Mouse (Mus musculus): Measurements from ENCODE around the gene Map4k4. TPM values are rescaled to one million over a fixed set of nuclear protein-coding genes. Genes with fewer than 3 reads are reported as not detected.

Gene Map4k4
- polyA plus RNA-seq, 1 experiment: 94.7 TPM

DNA sequence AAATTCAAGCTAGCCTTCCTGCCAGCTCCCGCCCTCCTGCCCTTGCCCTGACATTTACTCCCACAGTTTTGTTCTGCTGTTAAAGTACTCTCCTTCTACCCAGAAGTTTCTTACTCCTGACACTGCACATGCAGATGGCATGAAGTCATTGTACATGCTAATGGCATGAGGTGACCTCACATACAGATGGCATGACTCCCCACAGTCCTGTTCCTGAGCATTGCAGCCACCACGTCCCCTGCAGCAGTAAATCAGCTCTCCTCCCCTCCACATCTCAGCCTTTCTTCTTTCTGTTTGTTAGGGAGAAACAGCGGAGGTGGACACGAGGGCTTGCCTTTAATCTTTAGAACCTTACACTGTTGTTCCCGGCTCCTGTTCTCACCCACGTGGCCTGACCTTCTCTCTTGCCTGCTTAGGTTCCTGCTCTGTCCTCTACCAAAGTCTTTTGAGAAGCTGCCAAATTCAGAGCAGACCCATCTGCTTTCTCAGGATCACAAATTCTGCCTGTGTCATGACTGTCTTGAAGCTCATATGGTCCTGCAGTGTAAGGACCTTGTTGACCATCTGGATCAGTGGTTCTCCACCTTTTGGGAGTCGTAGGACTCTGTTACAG lies 114.5 kb downstream of the Map4k4 start:
- TF ChIP-seq CTCF (IDR thresholded peaks at IDR 0.05; ENCODE audit: insufficient read depth, low read length): no peak
- TF ChIP-seq POLR2A (IDR thresholded peaks at IDR 0.05; ENCODE audit: borderline replicate concordance, extremely low read depth, low read depth, low read length): no peak
- Histone ChIP-seq H3K4me1 (ENCODE audit: control insufficient read depth, insufficient read depth, low read length) (no peaks in the 10 kb centered on the region), H3K4me3 (replicated peaks; ENCODE audit: extremely low read depth, low read depth, low read length) (no peak overlapping the region)
- DNase-seq: no peak
- WGBS: 79% methylated on average over 7 of the region's 7 CpGs

DNA sequence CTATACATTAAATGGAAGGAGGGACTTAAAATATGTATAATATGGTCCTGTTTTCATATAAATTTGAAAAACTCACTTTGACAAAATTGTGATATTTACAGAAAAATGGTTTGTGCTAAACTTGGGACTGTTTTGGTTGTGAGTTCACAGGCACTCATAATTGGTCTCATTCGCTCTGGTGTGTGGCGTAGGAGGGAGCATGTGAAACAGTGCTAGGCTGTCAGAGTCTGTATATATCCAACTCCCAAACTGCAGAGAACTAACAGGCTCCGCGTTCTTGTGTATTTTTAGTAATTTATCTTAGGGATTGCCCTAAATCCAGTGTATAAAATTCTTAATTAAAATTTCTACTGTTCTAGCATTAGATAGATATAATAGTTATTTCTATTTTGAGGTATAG lies 120.9 kb downstream of the Map4k4 start:
- TF ChIP-seq CTCF (IDR thresholded peaks at IDR 0.05; ENCODE audit: insufficient read depth, low read length) (no peak), POLR2A (IDR thresholded peaks at IDR 0.05; ENCODE audit: borderline replicate concordance, extremely low read depth, low read depth, low read length) (no peak)
- Histone ChIP-seq H3K4me1 (ENCODE audit: control insufficient read depth, insufficient read depth, low read length) (no peaks in the 10 kb centered on the region), H3K4me3 (replicated peaks; ENCODE audit: extremely low read depth, low read depth, low read length) (no peak overlapping the region)
- DNase-seq: no peak
- WGBS: 95% methylated on average over 4 of the region's 4 CpGs

DNA sequence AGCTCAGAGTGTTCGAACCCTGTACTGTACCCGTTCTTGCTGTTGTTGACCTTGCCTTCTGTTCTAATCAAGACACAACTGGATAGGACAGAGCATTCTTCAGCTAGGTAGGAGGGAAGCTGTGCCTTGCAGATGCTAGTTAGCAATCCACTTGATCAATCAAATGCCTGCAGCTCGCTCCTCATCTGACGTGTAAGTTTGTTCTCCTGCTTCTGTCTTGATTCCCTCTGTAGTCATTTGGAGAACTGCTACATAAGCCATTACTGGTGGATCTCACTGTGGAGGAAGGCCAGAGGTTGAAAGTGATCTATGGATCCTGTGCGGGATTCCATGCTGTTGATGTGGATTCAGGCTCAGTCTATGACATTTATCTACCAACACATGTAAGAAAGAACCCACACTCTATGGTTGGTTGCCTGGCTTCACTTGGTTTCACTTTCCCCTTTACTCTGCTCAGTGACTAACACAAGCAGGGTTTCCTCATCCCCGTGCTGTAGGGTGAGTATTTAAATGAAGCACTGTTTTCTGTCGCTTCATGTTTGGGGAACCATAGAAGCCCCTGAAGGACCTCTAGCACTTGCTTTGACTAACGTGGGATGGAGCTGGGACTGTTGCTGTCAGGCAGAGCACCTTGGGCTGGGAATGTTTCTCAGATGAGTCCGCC lies 121.9 kb downstream of the Map4k4 start:
- TF ChIP-seq CTCF (IDR thresholded peaks at IDR 0.05; ENCODE audit: insufficient read depth, low read length) (no peak), POLR2A (IDR thresholded peaks at IDR 0.05; ENCODE audit: borderline replicate concordance, extremely low read depth, low read depth, low read length) (no peak)
- H3K4me1 ChIP-seq (ENCODE audit: control insufficient read depth, insufficient read depth, low read length): no peaks in the 10 kb centered on the region
- no peak for DNase-seq
- H3K4me3 ChIP-seq (replicated peaks; ENCODE audit: extremely low read depth, low read depth, low read length): no peak overlapping the region
- WGBS: 87% methylated on average over 9 of the region's 9 CpGs

DNA sequence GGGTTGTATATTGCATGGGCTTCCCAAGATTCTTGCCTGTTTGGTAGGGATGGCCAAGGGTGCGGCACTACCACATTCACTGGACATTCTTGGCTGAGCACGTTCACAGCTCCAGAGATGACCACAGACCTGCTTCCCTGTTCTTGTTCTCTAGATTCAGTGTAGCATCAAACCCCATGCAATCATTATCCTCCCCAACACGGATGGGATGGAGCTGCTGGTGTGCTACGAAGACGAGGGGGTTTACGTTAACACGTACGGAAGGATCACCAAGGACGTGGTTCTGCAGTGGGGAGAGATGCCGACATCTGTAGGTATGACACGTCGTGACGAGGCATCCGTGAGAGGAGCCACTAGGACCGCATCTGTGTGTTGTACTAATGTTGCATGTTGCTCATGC lies 122.5 kb downstream of the Map4k4 start:
- WGBS: 95% methylated on average over 15 of the region's 15 CpGs
- no peaks in the 10 kb centered on the region for H3K4me1 ChIP-seq (ENCODE audit: control insufficient read depth, insufficient read depth, low read length)
- no peak overlapping the region for H3K4me3 ChIP-seq (replicated peaks; ENCODE audit: extremely low read depth, low read depth, low read length)

DNA sequence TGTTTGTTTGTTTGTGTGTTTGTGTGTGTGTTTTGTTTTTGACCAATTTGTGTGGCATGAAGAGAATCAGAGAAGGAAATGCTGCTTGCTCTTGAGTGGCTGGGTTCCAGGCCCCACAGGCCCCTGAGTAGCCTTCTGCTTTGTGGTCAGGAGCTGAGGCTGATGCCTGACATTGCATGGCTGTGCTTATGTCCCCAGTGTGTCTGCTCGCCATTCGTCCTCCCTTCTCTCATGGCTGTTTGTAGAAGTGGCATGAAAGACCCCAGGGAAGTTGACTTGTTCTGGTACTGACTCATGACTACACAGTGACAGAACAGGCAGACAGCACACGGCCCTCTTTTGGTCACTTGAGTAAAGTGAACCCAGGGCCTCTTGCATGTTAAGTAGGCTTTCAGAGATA lies 123.0 kb downstream of the Map4k4 start:
- Histone ChIP-seq H3K4me3 (replicated peaks; ENCODE audit: extremely low read depth, low read depth, low read length) (no peak overlapping the region), H3K4me1 (ENCODE audit: control insufficient read depth, insufficient read depth, low read length) (no peaks in the 10 kb centered on the region)
- WGBS: 79% methylated on average over 3 of the region's 3 CpGs
- DNase-seq: no peak
- no peak for TF ChIP-seq POLR2A (IDR thresholded peaks at IDR 0.05; ENCODE audit: borderline replicate concordance, extremely low read depth, low read depth, low read length)
- TF ChIP-seq CTCF (IDR thresholded peaks at IDR 0.05; ENCODE audit: insufficient read depth, low read length): no peak

More for the DNA sequence above, 122.5 kb downstream of the Map4k4 start:
- TF ChIP-seq CTCF (IDR thresholded peaks at IDR 0.05; ENCODE audit: insufficient read depth, low read length): no peak
- no peak for TF ChIP-seq POLR2A (IDR thresholded peaks at IDR 0.05; ENCODE audit: borderline replicate concordance, extremely low read depth, low read depth, low read length)
- no peak for DNase-seq

DNA sequence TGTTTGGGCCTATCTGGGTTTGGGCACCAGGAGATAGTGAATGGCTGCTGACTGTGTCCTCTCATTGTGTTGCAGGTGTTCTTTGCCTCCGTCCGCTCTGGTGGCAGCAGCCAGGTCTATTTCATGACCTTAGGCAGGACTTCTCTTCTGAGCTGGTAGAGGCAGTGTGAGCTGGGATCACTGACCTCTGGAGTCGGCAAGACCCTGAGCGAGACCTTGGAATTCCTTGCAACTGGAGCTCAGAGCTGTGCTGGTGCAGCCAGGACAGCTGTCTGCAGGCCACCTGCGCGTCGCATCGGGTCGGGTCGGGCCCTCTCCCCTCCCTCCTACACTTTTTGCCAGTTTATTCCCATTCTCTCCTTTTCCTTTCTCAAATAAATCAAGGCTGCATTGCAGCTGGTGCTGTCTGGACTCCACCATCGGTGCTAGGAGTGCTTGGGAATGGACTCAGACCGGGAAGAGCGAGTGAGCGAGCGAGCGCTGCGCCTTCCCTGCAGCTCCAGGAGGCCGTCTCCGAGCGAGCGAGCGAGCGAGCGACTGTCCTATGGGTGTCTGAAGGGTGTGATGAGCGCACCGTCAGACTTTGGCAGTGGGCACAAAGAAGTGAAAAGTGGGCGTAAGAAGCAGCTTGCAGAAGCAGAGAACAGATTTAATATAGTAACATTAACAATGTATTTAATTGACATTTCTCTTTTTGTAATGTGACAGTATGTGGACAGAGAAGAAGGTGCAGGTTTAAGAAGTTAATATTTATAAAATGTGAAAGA lies 124.0 kb downstream of the Map4k4 start:
- TF ChIP-seq CTCF (IDR thresholded peaks at IDR 0.05; ENCODE audit: insufficient read depth, low read length) (no peak), POLR2A (IDR thresholded peaks at IDR 0.05; ENCODE audit: borderline replicate concordance, extremely low read depth, low read depth, low read length) (no peak)
- Histone ChIP-seq H3K4me1 (ENCODE audit: control insufficient read depth, insufficient read depth, low read length) (no peaks in the 10 kb centered on the region), H3K4me3 (replicated peaks; ENCODE audit: extremely low read depth, low read depth, low read length) (no peak overlapping the region)
- WGBS: 92% methylated on average over 27 of the region's 27 CpGs
- no peak for DNase-seq

DNA sequence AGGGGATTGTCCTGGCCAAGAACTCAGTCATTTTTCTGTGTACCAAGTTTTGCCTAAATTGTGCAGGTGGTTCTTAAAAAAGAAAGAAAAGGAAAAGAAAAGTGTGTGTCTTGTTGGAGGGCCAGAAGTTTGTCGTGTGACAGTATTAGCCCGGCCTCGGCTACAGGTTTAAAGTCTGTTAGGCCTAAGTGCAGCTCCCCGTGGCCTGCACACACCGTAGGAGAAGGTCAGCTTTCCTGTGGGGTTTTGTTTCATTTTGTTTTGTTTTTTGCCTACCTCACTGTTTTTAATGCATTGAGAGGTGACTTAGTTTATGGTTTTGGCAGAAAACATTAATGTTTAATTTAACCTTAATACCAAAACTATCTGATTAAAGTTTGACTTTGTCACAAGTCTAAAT lies 124.7 kb downstream of the Map4k4 start:
- 89% methylated on average over 5 of the region's 5 CpGs for WGBS
- no peak for DNase-seq

DNA sequence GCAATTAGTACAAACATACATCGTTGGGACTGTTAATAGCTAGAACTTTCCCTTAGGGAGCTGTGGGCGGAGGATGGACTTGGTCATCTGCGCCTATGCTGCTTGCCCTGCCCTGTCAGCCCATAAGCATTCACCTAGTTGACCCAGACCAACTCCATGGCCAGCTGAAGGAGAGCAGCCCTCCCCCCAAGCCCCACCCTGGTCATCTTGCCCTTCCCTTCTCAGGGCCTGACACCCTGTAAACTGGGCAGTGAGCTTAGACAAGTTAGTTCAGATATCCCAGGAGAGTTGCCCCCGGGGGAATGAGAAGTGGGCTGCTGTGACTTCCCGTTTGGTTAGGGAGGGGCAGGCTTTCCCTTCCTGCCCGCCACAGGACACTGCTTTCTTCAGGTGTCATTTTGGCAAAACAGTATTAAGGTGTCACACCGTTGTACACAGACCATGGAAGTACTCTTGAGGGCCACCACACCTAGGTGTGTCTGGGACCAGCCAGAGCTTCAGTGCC lies 126.5 kb downstream of the Map4k4 start:
- TF ChIP-seq CTCF (IDR thresholded peaks at IDR 0.05; ENCODE audit: insufficient read depth, low read length) (no peak), POLR2A (IDR thresholded peaks at IDR 0.05; ENCODE audit: borderline replicate concordance, extremely low read depth, low read depth, low read length) (no peak)
- DNase-seq: no peak
- H3K4me3 ChIP-seq (replicated peaks; ENCODE audit: extremely low read depth, low read depth, low read length): no peak overlapping the region
- no peaks in the 10 kb centered on the region for H3K4me1 ChIP-seq (ENCODE audit: control insufficient read depth, insufficient read depth, low read length)
- 69% methylated on average over 7 of the region's 7 CpGs for WGBS

More for the DNA sequence above, 124.7 kb downstream of the Map4k4 start:
- TF ChIP-seq POLR2A (IDR thresholded peaks at IDR 0.05; ENCODE audit: borderline replicate concordance, extremely low read depth, low read depth, low read length): no peak
- no peak for TF ChIP-seq CTCF (IDR thresholded peaks at IDR 0.05; ENCODE audit: insufficient read depth, low read length)
- Histone ChIP-seq H3K4me1 (ENCODE audit: control insufficient read depth, insufficient read depth, low read length) (no peaks in the 10 kb centered on the region), H3K4me3 (replicated peaks; ENCODE audit: extremely low read depth, low read depth, low read length) (no peak overlapping the region)

DNA sequence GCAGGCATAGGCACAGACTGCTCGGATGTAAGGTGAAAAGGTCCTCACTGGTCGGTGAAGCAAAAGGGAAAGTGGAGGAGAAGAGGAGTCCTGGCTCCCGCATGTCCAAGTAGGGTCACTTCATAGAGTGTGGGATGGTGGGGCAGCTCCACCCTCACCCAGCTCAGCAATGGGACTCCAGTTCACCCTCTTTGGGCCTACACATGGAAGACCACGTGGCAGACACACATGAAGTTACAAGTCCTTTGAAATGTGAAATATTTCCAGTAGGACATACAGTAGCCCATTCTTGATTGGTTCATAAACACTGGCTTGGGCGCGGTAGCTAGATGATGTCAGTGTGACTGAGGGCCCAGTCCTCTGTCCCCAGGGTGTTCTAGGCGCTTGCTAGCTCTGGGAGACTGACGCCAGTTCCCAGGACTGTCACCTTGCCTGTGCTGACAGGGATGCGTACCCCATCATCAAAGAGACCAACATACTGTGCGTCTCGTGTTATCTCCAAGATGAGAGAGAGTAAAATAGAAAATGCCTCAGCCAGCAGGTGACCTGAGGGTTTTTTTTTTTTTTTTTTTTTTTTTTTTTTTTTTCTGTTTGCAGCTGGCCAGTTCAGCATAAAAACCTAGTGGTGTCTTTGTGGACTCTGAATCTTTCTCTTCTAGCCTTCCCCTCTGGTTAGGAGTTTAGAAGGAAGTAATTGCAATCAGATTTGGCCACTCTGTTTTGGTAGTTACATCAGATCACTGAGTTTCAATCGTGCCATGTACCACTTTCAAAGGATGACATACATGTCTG lies 127.7 kb downstream of the Map4k4 start:
- no peak overlapping the region for H3K4me3 ChIP-seq (replicated peaks; ENCODE audit: extremely low read depth, low read depth, low read length)
- H3K4me1 ChIP-seq (ENCODE audit: control insufficient read depth, insufficient read depth, low read length): no peaks in the 10 kb centered on the region
- WGBS: 82% methylated on average over 12 of the region's 12 CpGs
- no peak for DNase-seq
- TF ChIP-seq POLR2A (IDR thresholded peaks at IDR 0.05; ENCODE audit: borderline replicate concordance, extremely low read depth, low read depth, low read length): no peak
- TF ChIP-seq CTCF (IDR thresholded peaks at IDR 0.05; ENCODE audit: insufficient read depth, low read length): no peak

All from lung, adult 2 months (tissue).